Mouse (Mus musculus) thymus, postnatal 4 days (tissue): ENCODE results near the gene Vmn1r1.

Experiments
- DNase-seq: peaks from one replicate; pipeline ENCODE4 v3.0.0; 2021

Gene Vmn1r1

DNA sequence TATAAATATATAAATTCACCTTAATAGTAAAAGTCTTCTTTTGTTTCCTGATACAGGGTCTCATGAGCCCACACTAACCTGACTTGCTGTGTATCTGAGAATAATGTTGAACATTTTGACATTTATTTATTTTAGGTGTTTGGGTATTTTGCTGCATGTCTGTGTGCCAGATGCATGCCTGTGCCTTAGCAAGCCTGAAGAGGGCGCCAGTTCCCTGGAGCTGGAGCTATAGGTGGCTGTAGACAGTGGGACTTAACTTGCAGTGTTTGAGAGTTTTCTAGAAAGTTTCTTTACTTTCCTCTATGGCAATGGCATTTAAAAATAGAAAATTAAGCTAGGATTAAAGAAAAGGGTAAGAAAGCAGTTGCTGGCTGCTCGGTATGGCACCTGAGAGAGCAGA is 33.5 kb downstream of the Vmn1r1 start:
- DNase-seq, result peak; percentile 79

DNA sequence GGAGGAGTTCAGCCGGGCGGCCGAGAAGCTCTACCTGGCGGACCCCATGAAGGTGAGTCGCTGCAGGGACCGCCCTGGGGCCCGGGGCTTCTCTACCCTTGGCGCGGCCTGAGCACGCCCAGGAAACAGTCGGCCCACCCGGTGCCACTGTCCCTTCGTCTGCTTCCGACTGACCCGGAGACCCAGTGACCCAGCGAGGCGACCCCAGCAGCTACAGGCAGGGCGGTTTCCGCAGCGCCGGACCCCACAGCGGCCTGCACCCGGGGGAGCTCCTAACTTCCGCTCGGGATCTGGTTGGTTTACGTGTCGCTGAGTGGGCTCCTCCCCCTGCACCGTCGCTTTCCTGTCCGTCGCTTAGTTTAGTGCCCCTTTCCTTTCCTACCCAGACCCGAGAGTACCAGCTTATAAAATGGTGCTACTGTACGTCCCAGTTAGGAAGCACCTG is 39.3 kb downstream of the Vmn1r1 start:
- DNase-seq, result peak; percentile 88

DNA sequence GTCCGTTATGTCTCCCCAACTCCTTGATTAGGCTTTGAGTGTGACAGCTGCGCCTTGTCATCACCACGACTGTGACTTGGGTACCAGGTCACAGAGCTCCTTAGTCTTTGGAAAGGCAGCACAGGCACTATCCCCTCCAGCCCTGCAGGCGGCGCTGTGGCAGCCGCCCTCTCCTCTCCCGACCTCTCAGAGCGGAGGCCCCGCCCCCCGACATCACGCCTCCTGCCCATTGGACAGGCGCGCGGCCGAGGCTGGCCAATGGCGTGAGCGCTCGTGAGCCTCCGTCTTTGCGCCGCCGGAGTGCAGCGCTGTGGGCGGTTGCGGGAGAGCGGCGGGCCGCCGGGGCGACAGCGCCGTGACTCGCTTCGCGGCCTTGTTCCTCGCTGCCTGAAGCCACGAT is 39.8 kb downstream of the Vmn1r1 start, which contains the start of gene Srp9:
Srp9 (plus strand) TSS at position 232 of the 400 bp plus-strand sequence.
- DNase-seq, result peak; percentile 99

DNA sequence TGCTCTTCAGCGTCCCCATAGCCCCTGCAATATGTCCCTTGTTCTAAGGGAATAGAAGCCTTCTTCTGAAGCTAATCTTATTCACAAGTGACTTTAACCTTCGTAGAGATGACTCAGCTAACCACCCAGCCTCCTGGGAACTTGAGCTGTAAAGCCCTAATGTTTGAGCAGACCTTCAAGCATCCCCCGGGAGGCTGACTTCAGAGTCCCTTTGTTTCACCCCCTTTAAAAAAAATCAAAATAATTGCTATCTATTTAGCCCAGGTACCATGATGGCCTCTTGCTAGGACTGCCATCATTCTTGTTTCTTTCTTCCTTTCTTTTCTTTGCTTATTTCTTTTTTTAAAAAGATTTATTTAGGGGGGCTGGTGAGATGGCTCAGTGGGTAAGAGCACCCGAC is 41.9 kb downstream of the Vmn1r1 start:
- no peak for DNase-seq

DNA sequence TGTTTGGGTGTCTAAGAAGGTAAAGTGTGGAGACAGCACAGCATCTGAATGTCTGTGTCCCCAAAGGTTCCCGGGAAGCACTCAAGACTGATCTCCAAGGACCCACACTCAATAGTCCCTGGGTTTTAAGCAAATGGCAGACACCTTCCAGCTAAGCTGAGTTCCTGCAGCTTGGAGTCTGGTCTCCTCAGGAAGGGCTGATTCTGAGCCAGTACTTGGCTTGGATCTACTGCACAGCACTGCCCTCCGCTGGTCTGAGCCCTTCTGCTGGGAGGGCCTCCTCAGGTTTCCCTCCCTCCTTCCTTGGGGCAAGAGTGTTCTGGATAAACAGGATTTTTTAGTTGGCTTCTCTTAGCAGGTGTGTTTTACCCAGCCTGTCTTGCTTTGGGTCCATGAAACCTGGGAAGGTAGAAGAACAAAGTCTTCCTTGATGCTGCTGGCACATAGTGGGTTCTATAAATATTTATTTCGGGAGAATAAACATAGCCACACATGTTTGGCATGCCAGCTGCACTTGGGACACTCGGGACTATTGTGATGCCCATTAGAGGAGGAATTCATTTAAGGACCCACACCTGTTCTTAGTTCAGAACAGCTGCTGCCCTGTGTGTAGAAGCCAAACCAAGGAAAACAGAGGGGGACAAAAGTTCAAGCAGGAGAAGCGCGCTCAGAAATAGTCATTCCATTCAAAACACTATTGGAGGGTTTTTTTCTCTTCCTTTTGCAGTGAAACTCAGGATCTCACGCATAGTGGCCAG is 48.5 kb downstream of the Vmn1r1 start:
- peak; percentile 27 for DNase-seq

DNA sequence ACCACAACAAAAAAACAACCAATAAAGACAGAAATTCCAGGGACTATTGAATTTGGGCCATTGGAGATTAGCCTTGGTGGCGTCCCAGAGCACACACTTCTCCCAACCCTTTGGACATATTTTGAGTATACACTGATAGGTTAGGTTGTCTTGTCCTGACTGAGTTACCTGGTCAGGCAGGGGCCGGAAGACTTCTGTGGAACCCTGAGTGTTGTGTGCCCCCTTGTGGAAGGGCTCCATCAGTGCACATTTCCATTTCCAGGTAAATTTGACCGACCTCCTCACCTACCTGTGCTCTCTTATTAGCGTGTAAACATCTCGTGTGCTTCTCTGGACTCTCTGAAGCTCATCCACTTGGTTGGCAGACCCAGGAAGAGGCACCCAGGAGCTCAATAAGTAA is 49.1 kb downstream of the Vmn1r1 start:
- DNase-seq, result peak; percentile 71

DNA sequence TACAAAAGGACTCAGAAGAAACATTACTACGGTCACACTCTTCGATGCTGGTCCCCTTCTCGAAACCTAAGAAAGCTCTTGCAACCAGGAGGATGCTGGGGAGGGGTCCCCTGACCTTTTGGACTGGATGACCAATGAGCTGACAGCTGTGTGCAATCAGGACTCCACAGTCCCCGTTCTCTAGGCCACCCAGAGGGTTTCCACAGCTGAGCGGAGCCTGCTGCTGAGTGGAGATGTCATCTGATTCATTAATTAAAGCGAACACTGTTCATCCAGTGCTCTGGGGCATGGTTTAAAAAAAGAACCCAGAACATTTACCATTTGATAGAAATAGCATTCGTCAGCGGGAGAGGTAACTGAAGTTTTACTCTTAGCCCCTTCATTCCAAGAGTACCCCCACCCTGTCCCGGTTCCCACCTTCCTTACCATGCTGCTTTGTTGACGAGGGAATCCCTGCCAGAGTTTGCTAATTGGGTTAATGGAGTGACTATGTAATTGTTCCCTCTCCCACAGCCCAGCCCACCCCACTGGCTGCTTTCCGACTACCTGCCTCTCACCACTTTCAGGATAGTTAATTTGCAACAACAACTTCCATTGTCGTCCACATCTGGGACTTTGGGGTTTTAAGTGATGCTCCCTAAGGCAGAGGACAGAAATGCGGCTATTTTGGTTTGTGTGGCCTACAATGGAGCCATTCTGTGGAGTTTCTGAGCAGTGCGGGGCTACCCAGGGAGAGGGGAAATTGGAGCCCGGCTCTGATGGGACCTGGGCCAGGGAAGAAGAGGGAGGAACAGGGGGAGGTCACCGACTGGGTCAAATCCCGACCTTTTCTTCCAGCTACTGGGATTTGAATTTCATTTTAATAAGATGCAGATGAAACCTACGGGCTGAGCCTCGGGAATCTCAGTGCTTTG is 50.4 kb downstream of the Vmn1r1 start:
- DNase-seq, result no peak

DNA sequence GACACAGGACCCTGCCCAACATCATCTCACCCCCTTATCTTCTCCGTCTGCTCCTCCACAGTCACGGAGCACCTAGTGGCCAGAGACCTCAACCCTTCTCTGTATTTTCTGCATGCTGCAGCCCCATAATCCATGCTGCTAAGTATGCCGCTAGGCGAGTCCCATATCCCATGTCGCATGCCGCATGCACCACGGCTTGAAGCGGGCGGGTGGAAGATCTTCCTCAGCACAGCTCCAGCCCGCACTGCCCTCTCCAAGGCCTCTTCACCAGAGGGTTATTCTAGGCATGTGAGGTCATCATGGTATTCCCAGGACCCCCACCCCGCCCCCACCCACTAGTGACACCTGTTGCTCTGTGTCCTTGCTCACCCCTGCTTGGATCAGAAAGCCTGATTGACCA is 51.2 kb downstream of the Vmn1r1 start:
- no peak for DNase-seq

DNA sequence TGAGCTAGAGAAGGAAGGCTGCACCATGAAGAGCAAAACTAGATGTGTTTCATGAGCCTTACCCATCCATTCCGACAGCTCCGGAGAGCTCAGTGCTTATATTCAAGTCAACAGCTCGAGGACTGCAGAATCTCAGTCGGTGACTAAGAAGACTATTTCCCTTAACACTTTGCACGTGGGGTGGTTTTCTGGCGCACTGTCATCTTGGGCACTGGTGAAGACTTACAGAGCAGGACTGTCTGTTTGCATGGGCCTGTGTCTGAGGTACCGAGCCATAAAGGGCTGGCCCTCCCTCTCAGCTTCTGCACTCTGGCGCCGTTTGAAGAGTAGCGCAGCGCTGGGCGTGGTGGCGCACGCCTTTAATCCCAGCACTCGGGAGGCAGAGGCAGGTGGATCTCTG is 51.9 kb downstream of the Vmn1r1 start:
- no peak for DNase-seq

DNA sequence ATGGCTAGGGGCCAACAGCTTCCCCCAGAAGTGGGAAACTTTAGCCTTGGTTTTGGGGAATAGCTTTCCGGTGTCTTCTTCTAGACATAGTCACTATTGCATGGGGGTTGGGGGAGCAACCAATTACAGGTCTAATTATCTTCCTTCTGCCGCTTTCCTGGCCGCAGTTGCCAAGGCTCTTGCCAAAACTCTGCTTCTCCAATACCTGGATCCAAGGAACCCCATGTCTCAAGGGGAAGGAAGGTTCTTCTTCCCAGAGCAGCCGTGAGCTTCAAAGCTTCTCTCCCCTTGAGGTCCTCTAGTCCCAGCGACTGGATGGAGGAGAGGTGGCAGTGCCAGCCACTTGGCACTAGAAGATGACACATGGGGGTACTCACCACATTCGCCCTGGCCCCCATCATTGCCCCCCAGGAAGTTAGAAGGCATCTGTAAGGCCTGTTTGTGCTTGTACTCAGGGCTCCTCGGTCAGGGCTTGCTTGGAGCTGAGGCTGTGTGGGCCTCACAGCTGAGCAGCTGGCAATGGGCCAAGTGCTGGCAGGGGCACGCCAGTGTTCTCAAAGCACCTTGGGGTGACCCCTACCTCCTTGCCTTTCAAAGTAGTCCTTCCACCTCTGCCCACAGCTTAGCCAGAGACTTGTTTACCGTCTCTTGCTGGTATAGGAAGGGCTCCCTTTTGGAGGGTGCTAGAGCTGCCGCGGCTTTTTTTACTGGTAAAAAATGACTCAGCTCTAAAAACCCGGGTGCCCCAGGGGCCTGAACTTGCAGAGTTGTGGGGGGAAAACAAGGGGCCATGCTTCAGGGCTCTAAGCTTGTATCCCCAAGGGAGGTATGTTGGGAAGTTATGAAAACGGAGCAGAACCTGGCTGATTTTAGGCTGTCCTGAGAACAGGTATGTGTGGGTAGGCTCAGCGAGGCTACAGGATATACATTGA is 52.6 kb downstream of the Vmn1r1 start:
- peak; percentile 35 for DNase-seq

DNA sequence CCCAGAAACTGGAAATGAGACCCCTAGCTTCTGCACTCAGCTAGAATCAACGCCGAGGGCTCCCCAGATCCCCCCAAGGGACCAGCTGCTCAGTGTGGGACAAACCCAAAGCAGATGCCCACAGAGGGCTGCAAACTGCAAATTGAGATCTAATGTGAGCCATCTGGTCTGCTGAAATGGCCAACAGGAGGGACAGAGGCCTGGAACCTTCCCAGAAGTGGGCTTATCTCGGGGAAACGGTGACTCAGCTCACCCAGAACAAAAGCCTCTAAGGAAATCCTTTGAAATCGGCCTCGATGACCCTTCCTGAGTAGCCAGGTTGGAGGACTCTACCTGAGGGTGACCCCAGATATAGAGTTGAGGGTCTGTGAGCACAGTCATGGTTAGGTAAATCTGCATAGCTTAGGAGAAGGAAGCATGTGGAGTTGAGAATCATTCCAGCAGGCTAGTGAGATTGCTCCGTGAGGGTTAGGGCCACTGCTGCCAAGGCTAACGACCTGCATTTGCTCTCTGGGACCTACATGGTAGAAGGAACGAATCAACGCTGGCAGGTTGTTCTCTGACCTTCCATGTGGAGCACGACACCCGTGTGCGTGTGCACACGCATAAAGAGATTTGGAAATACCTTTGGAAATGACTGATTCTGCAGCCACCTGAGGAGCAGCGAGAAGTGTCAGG is 53.4 kb downstream of the Vmn1r1 start:
- DNase-seq, result no peak

DNA sequence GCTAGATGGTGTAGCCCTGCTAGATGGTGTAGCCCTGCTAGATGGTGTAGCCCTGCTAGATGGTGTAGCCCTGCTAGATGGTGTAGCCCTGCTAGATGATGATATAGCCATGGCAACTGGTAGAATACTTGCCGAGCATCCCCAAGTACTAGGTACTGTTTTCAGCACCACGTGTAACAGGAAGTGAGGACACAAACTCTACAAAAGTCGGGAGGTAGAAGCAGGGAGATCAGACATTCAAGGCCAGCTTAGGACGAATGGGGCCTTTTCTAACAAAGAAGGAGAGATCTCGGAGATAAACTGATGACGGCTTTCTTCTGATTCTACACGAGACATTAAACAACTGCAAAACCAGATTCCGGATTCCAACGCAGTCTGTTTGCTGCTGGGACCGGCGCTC is 54.1 kb downstream of the Vmn1r1 start:
- no peak for DNase-seq

DNA sequence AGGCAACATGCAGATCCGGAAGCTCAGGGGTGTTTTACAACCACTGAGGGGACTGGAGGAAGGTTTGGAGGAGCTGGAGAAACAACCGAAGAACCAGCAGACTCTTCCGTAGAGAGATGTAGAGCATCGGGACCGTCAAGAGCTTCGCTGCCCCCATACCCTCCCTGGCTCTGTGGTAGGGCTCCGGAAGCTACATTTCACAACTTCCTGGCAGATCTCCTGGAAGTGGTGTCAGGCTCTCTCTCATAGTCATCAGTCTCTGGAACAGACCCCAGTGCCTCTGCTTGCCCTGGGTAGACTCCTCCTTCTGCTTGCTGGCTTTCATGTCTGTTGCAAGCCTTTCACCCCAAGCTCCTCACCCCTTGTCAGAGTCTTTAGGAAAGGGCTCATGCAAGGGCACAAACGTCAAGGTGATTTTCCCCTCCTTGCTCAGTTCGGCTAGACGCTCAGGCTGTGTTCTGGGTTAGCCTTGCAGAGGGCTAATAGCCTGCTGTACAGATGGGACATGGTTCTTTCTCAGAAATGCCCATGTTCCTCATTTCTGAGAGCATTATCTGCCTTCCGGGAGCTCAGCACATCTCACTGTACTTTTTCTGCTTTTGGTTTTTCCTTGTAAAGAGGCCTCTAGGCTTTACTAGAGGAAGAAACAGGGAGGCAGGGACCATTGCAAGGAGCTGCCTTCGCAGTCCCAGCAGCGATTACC is 55.7 kb downstream of the Vmn1r1 start:
- DNase-seq, result peak; percentile 44

DNA sequence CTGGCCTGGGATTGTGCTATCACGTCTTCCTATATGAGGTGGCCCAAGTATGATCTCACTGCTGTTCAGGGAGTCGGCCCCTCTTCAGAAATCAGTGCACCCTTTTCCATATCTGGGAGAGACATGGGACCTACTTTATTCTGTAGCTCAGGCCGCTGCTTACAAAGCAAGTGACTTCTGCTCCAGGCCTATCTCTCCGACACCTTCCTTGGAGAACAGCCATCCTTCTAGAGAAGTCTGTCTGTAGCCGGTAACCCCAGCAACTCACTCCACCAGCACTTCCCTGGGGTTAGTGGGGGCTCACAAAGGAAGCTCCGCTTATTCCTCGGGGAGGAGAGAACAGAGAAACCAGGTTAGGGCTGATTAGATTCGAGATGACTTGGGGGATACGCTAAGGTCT is 57.0 kb downstream of the Vmn1r1 start:
- DNase-seq, result no peak

DNA sequence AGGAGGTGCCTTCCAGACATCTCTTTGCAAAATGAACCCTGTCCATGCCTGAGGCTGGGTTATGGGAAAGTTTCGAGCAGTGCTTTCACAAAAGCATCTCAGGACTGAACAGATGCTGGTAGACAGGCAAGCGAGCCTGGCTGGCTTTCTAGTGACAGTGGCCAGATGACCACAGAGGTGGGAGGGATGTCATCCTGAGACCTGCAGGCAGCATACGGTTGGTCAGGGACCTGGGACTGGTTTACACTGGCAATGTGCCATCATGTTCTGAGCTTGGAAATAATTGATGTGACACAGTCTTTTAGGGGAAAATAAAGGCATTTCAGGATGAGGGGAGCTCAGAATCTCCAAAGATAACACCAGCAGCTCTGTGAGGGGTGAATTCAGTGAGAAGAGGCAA is 59.3 kb downstream of the Vmn1r1 start:
- no peak for DNase-seq
